Mouse (Mus musculus): ENCODE data around the gene Capn5.
A peak's percentile ranks its signal among the peaks of the same experiment; 100 is the strongest.

DNA sequence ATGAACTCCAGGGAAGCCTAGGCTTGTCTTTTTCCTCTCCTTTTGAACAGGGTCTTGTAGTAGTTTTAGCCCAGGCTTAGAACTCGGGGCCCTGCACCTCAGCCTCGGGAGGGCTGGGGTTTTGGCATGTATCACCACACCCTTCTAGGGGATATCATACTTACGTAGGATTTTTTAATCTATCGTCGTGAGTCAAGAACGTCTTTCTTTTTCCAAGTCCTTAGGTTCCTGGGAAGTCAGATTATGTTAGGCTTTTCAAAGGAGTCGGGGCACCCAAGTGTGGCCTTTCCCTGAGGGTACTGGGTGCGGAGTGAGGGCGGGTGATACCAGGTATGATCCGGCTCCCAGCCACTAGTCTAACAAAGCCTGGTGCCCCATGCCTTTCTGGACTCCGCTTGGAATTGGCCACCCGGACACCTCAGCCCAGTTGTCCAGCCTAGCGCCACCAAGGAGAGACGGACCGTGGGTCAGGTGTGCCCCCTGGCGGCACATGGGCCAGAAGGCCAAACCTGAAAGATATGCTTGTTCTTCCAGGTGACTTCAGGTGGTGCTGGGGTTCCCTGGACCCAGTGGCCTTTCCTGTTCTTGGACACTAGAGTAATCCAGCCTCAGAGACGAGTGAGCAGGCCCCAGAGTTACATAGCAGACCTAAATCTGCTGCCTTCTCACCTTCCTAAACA, 13.6 kb upstream of the Capn5 start:
- TF ChIP-seq CTCF (IDR thresholded peaks at IDR 0.05; ENCODE audit: low read depth, low read length) (peak; percentile 86), POLR2A (IDR thresholded peaks at IDR 0.05; ENCODE audit: insufficient read depth, low read length) (no peak), EP300 (IDR thresholded peaks at IDR 0.05; ENCODE audit: insufficient read depth, low read depth, low read length) (no peak)
